Mouse (Mus musculus) neutrophil, adult 65 days (primary cell): ENCODE measurements around the gene Olfr589. TPM values are rescaled to one million over a fixed set of nuclear protein-coding genes. Genes with fewer than 3 reads are reported as not detected.

Experiments used
- total RNA-seq: library from RNA; stranded (reverse); gene quantifications from 2 replicates; pipeline ENCODE4 v1.2.4, GENCODE M21; 2023

Gene Olfr589
- total RNA-seq, result not detected in 2 replicates

DNA sequence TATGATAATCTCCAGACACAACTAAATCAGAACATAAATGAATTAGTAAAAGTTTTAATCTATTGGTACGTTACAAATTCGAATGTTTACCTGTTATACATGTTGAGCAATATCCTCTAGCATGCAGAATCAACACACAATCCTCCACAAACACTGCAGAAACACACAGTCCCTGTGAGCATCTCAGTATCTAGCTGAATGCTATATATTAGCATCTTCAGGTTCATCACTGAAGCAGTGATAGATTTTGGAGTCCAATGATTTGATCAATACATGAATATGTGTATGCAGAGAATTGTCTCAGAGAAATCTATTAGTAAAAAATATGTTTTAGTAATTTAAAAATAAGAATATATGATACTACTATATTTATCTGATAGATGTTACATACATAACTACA lies at the start of gene Olfr589:
Gene Olfr589, minus strand, starts transcription at position 101 of the 400 bp plus-strand sequence.

DNA sequence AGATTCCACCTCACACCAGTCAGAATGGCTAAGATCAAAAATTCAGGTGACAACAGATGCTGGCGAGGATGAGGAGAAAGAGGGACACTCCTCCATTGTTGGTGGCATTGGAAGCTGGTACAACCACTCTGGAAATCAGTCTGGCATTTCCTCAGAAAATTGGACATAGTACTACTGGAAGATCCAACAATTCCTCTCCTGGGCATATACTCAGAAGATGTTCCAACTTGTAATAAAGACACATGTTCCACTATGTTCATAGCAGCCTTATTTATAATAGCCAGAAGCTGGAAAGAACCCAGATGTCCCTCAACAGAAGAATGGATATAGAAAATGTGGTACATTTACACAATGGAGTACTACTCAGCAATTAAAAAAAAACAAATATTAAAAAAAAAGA lies 28.3 kb upstream of the Olfr589 start, which contains the start of gene Olfr592:
Gene Olfr592, plus strand, starts transcription at position 301 of the 400 bp plus-strand sequence.

DNA sequence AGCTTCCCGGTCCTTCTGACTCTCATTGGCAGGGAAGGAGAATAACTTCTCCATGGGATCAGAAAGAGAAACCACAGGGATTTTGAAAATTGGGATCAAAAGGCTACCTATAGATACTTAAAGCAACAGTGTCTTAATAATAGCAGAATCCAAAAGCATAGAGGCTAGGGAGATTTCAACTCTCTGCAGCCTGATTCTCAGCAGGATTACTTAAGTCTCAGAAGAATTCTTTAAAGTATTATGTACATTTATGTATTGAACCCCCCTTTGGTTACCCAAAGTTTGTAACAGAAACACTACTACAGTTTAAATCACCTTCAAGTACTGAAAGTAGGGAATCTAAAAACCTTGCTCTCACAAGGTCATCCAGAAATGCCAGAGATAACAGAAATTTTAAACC lies 22.1 kb upstream of the Olfr589 start, which contains the start of gene Olfr591:
Gene Olfr591, minus strand, starts transcription at position 101 of the 400 bp plus-strand sequence.

DNA sequence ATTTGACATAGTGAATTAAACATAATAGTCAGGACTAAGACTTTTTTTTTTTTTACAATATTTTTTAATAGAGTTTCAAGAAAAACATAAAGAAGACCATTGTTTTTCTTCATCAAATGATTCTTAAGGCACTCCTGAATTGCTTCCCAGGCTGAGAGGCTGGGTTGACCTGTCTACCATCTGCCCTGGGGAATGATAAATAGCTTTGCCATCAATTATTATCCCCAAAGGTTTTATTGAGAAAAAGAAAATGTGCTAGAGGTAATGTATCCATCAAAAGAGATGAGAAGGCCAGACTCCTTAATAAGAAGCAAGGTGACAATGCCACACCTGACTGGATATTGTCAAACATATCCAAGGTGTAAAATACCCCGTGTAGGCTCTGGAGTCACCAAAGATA lies 15.6 kb downstream of the Olfr589 start, which contains the start of gene Olfr588-ps1:
Gene Olfr588-ps1, plus strand, starts transcription at position 301 of the 400 bp plus-strand sequence.

DNA sequence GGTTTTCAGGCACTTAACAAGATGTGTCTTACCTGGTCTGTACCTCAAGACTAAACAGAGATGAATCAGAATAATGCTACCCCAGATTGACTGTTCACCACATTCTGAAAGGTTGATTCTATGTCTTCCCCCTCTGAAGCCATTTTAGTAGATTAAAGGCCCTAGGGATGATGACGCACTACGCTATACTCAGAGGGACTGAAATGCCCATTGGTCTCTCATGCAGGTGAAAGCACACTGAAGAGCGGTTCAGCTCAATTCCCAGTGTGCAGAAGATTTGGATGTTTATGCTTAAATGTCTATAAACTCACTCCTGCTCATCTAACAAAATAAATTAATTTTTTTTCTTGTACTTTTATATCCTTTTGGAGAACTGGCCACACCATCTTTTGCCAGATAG lies 30.6 kb downstream of the Olfr589 start, which contains the start of gene Olfr586:
Gene Olfr586, minus strand, starts transcription at position 101 of the 400 bp plus-strand sequence.

Other genes starting within 250 kb of the Olfr589 start
- gene Olfr571, start 238.8 kb downstream of the Olfr589 start, total RNA-seq, result not detected in 2 replicates
- gene Olfr572, start 231.9 kb downstream of the Olfr589 start, total RNA-seq, result not detected in 2 replicates
- not detected in 2 replicates for gene Olfr573-ps1, start 213.8 kb downstream of the Olfr589 start, total RNA-seq
- gene Olfr574, start 207.9 kb downstream of the Olfr589 start, total RNA-seq, result not detected in 2 replicates
- gene Olfr575, start 197.6 kb downstream of the Olfr589 start, total RNA-seq, result not detected in 2 replicates
- gene Olfr576, start 193.7 kb downstream of the Olfr589 start, total RNA-seq, result not detected in 2 replicates
- gene Olfr577, start 180.4 kb downstream of the Olfr589 start, total RNA-seq, result not detected in 2 replicates
- not detected in 2 replicates for gene Olfr578, start 167.0 kb downstream of the Olfr589 start, total RNA-seq
- gene Olfr582, start 118.3 kb downstream of the Olfr589 start, total RNA-seq, result not detected in 2 replicates
- gene Olfr583, start 105.1 kb downstream of the Olfr589 start, total RNA-seq, result not detected in 2 replicates
- not detected in 2 replicates for gene Olfr584, start 74.5 kb downstream of the Olfr589 start, total RNA-seq
- not detected in 2 replicates for gene Olfr585, start 58.6 kb downstream of the Olfr589 start, total RNA-seq
- gene Olfr586, start 30.7 kb downstream of the Olfr589 start, total RNA-seq, result not detected in 2 replicates
- not detected in 2 replicates for gene Olfr588-ps1, start 15.5 kb downstream of the Olfr589 start, total RNA-seq
- not detected in 2 replicates for gene Olfr591, start 22.0 kb upstream of the Olfr589 start, total RNA-seq
- gene Olfr592, start 28.4 kb upstream of the Olfr589 start, total RNA-seq, result not detected in 2 replicates
- not detected in 2 replicates for gene Olfr593, start 55.5 kb upstream of the Olfr589 start, total RNA-seq
- gene Olfr594, start 60.6 kb upstream of the Olfr589 start, total RNA-seq, result not detected in 2 replicates
- gene Usp17ld, start 96.1 kb upstream of the Olfr589 start, total RNA-seq, result not detected in 2 replicates
- gene Olfr596, start 149.3 kb upstream of the Olfr589 start, total RNA-seq, result not detected in 2 replicates
- not detected in 2 replicates for gene Olfr597, start 160.0 kb upstream of the Olfr589 start, total RNA-seq
- gene Olfr598, start 167.2 kb upstream of the Olfr589 start, total RNA-seq, result not detected in 2 replicates
- gene Olfr599, start 179.6 kb upstream of the Olfr589 start, total RNA-seq, result not detected in 2 replicates
- gene Olfr600, start 193.3 kb upstream of the Olfr589 start, total RNA-seq, result not detected in 2 replicates
- gene Olfr601, start 206.3 kb upstream of the Olfr589 start, total RNA-seq, result not detected in 2 replicates
- gene Olfr603, start 229.8 kb upstream of the Olfr589 start, total RNA-seq, result not detected in 2 replicates